Mouse (Mus musculus): Measurements from ENCODE around the gene Arid3a.

Arid3a gene

DNA sequence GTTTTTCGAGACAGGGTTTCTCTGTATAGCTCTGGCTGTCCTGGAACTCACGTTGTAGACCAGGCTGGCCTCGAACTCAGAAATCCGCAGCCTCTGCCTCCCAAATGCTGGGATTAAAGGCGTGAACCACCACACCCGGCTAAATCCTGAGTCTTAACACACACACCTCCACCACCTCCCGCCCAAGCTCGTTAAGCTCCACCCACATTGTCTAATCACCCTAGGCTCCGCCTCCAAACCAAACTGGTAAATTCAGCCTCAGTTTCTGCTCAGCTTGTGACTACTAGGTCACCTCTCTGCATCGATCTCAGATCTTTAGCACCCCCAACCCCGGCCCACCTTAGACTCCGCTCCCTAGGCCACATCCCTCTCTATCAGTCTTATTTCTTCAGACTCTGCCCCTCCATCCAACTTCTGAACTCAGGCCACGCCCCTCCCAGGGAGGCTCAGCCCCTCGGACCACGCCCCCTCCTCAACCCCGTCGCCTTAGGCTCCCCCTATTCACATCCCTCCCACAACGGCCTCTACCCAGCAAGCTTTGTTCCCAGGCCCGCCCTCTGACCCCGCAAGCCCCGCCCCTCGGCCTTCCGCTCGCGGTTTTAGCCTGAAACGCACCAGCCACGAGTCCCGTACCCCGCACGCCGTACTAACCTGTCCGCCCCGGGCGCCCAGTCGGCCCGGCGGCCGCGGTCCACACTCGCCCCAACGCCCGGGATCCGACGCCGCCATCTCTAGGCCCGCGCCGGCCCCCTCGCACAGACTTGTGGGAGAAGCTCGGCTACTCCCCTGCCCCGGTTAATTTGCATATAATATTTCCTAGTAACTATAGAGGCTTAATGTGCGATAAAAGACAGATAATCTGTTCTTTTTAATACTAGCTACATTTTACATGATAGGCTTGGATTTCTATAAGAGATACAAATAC is 18.4 kb upstream of the Arid3a start, which contains the start of gene Med16:
Gene Med16, minus strand, starts transcription at position 757 of the 925 bp plus-strand sequence.
- DNase-seq (ENCODE audit: low spot score in 2 of 2), result peak; percentile 95

- no peak for DNase-seq (ENCODE audit: low spot score in 2 of 2)
These were observed 17.5 kb upstream of the Arid3a start for GRCm38 (mm10) chr10:79909092-79909922.

DNA sequence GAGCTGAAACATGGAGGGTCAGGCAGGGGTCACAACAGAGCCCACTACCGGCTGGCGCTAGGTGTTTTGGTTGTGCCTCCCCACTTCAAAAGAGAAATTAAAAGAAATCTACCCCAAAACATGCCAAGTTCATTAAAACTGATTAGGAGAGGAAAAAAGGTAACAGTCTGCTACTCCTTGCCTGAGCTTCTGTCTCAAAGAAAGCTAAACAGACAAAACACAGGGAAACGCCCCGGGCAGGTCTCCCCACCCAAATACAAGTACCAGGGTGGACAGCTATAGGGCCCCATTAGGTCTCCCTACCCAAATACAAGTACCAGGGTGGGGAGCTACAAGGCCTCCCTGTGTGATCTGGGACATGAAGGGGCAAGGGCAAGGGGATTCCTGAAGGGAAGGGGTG is 16.3 kb upstream of the Arid3a start, which contains the start of gene Gm26602:
Gene Gm26602, plus strand, starts transcription at position 301 of the 400 bp plus-strand sequence.
- no peak for DNase-seq (ENCODE audit: low spot score in 2 of 2)

DNA sequence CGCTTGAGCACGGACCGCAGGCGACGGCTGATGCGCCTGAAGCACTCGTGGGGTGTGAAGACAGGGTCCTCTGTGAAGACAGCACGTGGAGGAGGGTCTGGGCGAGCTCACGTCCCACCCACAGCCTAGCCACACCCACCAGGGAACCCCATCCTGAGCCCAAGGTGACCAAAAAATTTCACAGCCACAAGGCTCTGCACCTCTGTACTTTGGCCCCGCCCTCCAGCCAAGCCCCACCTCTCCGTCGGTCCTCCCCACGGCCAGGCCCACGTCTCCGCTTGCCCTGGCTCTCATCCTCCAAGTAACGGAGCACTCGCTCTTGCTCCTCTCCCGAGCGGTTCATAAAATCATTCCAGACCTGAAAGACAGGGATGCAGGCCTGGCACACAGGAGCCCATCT is 14.4 kb upstream of the Arid3a start:
- DNase-seq (ENCODE audit: low spot score in 2 of 2), result no peak

DNA sequence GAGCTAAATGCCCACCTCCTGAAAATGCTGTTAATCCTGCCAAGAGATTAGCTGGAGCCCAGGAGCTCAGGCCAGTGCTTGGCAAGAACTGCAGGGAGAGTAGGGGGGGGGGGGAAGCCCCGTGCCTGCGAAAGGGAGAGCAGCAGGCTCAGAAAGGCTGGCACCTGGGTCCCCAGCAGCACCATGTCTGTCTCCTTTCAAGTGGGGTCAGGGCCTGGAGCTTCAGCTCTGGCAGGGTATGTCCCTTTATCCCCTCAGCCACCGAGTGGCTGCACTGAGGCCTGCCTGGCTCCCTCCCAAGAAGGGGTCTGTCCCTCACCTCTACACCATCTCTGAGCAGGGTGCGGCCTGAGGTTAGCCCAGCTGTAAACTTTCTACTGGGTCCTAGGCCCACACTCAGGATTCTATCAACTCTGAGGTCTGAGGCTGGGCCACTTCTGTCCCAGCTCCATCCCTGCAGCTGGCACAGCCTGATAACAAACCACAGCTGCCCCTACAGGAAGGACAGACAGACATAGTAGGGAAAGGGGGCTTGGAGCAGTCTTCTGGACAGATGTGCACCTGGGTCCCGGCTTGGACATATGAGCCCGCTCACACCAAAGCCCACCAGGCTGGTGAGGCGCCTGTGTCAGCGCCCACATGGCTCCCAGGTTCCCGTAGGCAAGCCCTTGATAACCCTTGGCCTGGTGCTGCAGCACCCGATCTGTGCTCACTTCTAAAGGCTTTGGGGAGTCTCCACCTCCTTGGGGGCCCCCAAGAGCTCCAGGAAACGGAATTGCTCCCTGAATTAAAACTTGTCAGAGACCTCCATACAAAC is 12.5 kb upstream of the Arid3a start:
- no peak for DNase-seq (ENCODE audit: low spot score in 2 of 2)

DNA sequence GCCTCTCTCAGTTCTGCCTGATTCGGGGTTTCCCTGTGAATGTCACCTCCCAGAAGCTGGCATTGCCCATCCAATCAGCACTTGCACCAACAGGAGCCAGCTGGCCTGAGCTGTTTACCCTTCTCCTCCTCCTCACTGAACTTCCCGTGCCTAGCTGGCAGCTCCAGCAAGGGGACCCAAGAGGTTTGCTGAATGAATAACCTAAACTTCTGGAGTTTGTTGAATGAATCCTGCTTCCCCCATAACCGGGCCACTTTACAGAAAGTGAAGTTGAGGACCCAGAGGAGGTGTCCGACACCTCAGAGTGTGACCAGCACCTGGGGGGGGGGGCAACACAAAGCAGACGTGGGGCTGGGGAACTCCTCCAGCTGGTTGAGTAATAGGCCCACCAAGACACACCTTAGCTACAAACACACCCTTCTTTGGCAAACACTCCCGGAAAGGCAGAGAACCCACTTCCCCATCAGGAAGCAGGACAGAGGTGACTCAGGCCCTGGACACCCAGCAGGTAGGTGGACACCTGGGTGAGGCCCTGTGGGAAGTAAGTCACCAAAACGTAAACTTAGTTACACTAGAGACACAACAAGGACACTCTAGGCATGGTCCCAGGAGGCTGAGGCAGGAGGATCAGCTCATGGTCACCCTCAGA is 11.8 kb upstream of the Arid3a start:
- no peak for DNase-seq (ENCODE audit: low spot score in 2 of 2)

DNA sequence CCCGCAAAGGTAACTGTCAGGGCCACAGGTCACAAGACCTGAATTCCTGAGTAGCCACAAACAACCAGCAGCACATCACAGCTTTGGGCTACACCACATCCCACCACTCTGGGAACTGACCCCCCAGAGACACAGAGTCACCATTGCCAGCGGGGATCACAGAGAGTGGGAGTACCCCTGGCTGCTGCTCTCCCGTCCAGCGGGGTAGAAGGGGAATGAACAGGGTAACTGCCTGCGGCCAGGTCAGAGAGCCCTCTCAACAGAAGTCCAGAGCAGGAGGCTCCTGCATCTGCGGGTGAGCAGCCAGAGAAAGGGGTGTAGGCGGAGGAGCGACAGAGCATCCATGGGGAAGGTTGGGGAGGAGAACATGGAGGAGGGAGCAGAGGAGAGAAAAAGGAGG is 10.8 kb upstream of the Arid3a start:
- DNase-seq (ENCODE audit: low spot score in 2 of 2), result no peak

DNA sequence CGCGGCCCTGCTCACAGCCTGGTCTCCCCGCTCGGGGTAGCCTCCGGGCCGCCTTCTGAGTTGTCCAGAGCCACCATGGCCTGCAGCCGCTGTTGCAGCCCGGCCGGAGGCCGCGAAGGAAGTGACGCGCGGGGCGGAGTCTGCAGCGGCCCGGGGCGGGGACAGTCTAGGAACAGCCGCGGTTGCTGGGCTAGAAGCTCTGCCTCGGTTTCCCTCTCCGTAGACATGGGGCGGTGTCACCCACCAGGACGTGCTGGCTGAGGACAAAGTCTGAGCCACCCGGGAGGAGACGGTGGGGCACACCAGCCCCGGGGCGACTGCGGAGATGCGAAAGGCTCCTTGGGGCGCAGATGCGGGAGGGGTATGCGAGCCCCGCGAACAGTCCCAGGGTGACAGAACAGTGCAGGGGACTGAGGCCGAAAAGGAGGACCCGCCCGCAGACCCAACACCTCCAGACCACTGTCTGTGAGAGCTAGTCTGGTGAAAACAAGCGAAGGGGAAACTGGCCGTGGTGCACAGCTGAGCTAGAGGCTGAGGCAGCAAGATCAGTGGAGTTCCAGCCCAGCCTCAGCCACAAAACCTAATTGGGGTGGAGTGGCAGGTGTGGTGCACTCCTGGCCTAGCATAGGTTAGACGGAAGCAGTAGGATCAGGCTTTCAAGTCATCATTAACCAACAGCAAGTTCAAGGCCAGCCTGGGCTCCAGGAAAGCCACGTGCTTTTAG is 9.9 kb upstream of the Arid3a start, which contains the start of gene Kiss1r:
Gene Kiss1r, plus strand, starts transcription at position 164 of the 724 bp plus-strand sequence.
- peak; percentile 65 to 82 for DNase-seq (ENCODE audit: low spot score in 2 of 2)

DNA sequence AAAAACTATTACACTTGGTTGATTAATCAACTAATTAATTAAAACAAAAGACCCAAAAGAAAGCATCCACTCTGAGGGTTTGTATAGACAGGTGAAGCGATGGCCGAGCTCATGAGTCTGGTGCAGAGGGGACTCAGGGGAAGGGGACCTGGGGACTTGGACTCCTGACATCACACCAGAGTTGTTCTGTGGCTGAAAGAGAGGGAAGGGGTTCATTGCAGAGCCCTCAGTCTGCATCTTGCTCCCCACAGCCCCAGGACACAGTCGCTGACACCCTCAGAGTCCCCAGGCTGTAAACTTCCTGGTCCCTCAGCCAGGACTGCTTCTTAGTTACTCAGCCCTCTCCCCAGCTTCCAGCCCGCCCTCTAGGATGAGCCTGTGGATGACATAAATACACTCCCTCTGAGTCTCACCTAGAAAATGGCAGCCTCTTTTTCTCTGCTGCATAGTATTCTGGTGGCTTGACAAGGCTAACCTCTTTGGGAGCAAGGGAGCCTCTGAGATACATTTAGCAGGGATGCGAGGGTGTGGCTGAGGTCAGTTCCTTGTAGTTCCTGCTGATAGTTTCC is 9.2 kb upstream of the Arid3a start:
- no peak for DNase-seq (ENCODE audit: low spot score in 2 of 2)

GRCm38 (mm10) chr10:79918231-79919078 is 8.4 kb upstream of the Arid3a start:
- DNase-seq (ENCODE audit: low spot score in 2 of 2), result no peak

- DNase-seq (ENCODE audit: low spot score in 2 of 2), result no peak
These were observed 7.5 kb upstream of the Arid3a start for GRCm38 (mm10) chr10:79919251-79919849.

- DNase-seq (ENCODE audit: low spot score in 2 of 2), result no peak
These were observed 6.6 kb upstream of the Arid3a start for GRCm38 (mm10) chr10:79920056-79920890.

- DNase-seq (ENCODE audit: low spot score in 2 of 2), result no peak
These were observed 5.8 kb upstream of the Arid3a start, which contains the start of gene R3hdm4 for GRCm38 (mm10) chr10:79920958-79921535. Gene R3hdm4, minus strand, starts transcription at chr10:79921208.

- DNase-seq (ENCODE audit: low spot score in 2 of 2), result no peak
These were observed 5.3 kb upstream of the Arid3a start for GRCm38 (mm10) chr10:79921572-79921971.

DNA sequence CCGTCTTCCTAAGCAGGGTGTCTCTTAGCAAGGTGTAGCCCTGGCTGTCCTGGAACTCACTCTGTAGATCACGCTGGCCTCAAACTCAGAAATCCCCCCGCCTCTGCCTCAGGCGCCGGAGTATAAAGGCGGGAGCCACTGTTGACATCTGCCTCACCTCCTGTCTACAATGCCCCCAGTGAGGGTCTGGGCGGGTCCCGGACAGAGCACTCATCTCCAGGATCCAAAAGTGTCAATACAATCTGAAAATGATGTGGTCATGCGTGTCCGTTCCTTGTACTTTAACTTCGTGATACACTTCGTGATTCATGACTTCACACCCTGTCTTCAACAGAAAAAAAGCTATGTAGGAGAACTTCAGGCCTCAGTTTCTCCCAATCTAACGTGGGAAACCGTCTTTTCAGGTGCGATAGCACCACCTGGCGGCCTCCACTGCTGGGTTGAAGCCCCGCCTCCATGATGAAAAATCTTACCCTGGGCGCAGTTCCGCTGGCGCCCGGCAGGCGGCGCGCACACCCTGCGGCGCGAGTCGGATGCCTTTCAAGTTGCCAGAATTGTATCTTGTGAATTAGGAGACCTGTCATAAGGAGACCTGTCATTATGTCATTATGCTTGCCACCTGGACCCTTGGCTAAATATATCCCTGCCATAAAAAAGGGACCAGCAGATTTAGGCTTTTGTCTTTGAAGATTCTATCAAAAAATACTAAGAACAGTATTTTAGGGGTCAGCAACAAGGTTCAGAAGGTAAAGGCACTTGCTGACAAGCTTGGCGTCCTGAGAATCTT is 1.7 kb upstream of the Arid3a start:
- peak; percentile 81 to 92 for DNase-seq (ENCODE audit: low spot score in 2 of 2)

GRCm38 (mm10) chr10:79925785-79926490 is 905 bp upstream of the Arid3a start:
- DNase-seq (ENCODE audit: low spot score in 2 of 2), result no peak
